Mouse (Mus musculus) frontal cortex, postnatal 14 days (tissue): ENCODE measurements at regions not wholly inside any gene's neighbourhood (a gene's known extent, or its start where the extent isn't known, plus 50 kb on each side); places are given as distances from the start of the nearest gene placed in this dataset.

Source experiments
- DNase-seq, 2 experiments: peaks; one replicate each; pipeline ENCODE4 v3.0.0; 2022; ENCODE audit warnings: low spot score in 2 of 2

DNA sequence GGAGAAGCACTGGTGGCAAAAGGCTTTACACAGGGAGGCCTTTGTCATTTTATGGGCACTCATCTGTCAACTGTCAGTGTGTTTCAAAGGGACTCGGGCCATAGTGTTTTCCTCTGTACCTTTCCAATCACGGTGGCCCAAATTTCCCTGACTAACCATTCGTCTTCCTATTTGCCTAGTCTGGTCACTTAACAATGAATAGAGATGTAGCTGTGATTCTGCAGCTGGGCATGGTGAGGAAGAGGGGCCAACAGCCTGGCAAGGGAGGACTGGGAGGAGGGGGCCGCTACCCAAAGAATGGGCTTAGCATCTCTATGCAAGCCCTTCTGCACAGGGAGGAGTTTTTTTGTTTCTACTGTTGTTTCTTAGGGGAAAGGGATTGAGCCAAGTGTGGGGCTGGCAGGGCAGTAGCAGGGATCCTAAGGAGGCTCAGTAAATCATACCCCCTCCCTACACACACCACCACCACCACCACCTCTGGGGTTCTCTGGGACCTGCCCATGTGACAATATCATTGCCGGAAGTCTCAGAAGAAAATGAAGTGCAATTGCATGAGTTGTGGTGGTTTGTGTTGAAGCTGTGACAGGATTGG is 367.2 kb downstream of the Nkx6-1 start:
- DNase-seq = no peak

- no peak for DNase-seq
These were observed 368.9 kb downstream of the Nkx6-1 start for GRCm38 (mm10) chr5:101295941-101296340.

GRCm38 (mm10) chr5:101294031-101294430 is 370.8 kb downstream of the Nkx6-1 start:
- no peak for DNase-seq

GRCm38 (mm10) chr5:101288358-101288757 is 376.4 kb downstream of the Nkx6-1 start:
- peak in 1 of 2 experiments; percentile 28 for DNase-seq

GRCm38 (mm10) chr5:101285941-101286340 is 378.9 kb downstream of the Nkx6-1 start:
- no peak for DNase-seq

DNA sequence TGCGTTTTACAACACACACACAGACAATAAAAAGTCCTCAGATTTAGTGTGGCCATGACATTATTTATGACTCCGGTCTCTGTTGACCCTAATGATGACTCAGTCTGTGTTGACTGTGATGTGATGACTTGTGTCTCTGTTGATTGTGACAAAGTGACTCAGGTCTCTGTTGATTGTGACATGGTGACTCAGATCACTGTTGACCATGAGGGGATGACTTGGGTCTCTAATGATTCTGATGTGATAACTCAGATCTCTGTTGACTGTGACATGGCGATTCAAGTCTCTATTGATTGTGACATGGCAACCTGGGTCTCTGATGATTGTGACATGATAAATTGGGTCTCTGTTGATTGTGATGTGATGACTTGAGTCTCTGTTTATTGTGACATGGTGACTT is 405.0 kb downstream of the Gpat3 start:
- no peak for DNase-seq

DNA sequence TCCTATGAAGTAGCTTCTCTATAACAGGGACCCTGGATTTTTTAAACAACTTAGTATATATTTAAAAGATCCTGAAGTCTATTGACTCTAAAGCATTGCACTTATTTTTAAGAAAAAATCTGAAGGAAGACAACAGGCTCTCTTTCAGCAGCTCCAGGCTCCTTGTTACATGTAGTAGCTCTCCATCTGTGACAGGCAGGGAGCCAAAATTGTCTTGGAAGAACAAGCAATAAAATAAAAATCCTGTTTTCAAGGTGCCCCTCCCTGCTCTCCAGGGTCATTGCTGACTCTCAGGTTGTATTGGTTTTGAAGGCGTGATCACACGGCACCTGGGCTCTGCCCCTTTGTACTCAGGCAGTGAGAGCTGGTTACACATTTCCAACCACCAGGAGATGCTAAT is 397.1 kb downstream of the Gpat3 start:
- DNase-seq = peak; percentile 10 to 21

DNA sequence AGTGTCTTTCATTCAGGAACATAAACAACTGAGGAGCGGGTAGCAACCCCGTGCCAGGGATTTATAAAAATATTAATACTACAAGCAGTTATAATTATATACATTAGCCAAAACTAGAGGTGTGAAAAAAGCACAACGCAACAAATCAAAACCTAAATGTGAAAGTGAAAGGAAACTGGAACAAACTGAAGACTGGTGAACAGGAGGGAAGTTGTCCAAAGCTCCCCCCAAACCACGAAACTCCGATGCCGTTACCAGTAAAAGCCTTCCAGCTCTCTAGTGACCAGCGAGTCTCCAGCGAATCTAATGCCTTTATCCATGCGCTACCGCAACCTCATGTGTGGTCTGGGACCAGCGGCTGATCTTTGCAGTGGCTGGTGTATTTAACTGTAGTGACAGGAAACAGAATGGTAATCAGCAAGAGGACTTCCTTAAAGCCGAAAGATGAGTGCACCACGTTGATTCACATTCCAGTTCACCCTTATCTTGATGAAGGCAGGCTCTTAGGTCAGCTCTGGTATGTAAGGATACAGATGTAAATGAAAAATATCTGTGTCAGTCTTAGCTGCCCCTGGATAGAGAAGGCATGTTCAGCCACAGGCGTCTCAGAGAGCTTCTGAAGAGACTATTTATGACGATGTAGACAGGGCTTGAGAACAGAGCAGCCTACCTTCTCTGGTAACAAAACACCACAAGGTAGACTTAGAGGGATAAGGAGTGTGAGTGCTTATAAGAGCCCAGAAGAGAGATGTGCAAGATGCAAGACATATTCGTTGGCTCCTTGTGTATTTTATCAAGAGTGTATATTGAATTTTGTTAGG is 394.0 kb downstream of the Gpat3 start:
- DNase-seq = no peak

DNA sequence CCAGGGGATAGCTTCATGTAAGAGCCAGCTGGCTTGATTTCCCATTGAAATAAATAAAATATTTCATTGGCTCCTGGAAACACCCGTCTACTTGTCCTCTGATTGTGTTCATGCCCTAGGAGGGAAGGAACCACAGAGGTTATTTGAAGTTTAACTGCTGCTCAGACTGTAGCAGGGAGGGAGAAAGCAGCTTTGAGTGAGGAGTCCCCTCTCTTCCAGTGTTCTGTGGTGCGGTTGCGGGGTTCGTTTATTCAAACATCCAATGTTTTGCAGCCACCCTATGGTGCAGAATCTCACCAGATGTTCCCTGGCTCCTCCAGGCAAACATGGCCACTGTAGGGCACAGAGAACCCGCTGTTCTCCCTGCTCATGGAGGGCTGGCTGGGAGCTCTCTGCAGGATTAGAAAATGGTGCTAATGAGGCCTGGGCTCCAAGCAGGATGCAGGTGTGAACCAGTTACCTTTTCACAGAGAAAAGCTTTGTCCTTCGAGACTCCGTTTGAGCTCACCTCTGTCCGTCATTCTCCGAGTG is 390.7 kb downstream of the Gpat3 start:
- no peak for DNase-seq

DNA sequence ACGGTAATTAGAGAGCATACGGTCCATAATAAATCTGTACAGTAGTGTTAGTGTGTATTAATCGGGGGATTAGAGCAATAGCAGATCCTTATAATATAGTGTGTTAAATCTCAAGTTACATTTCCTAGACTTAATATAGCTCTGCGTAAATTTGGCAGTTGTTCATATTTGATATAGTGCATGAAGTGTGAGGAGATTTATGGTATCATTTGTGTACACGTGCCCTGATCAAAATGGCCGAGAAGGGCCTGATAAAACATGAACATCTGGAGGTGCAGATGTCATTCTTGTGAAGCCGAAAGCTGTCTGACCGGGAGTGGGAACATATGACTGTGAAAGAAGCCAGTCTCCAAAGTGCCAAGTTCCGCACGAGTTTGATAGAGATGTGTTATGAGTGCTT is 376.9 kb downstream of the Gpat3 start:
- DNase-seq = no peak

DNA sequence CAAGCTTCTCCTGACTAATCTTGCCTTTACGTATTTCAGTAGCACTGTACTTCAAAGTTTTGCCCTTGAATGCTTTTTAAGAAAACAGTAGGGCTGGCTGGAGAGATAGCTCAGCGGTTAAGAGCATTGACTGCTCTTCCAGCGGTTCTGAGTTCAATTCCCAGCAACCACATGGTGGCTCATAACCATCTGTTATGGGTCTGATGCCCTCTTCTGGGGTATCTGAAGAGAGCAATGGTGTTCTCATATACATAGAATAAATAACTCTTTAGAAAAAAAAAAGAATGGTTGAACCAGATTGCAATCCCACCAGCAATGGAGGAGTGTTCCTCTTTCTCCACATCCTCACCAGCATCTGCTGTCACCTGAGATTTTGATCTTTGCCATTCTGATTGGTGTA is 372.6 kb downstream of the Gpat3 start:
- DNase-seq = no peak

- no peak for DNase-seq
These were observed 371.5 kb downstream of the Gpat3 start for GRCm38 (mm10) chr5:101216837-101217571.

GRCm38 (mm10) chr5:101211974-101212373 is 366.5 kb downstream of the Gpat3 start:
- DNase-seq = no peak

GRCm38 (mm10) chr5:101208150-101208549 is 362.6 kb downstream of the Gpat3 start:
- no peak for DNase-seq

DNA sequence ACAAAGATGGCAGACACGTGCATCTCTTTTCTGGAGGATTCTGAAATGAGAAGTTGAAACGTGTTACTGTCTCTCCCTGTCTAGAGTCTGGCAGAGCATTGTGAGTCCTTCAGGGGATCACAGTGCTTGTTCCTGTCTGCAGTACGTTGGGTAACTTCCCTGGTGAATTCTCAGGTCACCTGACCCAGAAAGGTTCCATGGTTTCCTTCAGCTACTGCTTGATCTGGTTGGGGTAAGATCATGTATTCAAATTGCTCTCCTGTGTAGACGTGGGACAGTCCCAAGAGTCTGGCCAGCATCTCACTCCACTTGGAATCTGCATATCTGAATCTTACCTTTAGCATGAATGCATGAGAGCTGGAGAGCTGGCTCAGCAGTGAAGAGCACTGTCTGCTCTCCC is 350.0 kb downstream of the Gpat3 start:
- no peak for DNase-seq

GRCm38 (mm10) chr5:101190976-101191375 is 345.5 kb downstream of the Gpat3 start:
- no peak for DNase-seq

- DNase-seq = no peak
These were observed 327.7 kb downstream of the Gpat3 start for GRCm38 (mm10) chr5:101173183-101173582.

DNA sequence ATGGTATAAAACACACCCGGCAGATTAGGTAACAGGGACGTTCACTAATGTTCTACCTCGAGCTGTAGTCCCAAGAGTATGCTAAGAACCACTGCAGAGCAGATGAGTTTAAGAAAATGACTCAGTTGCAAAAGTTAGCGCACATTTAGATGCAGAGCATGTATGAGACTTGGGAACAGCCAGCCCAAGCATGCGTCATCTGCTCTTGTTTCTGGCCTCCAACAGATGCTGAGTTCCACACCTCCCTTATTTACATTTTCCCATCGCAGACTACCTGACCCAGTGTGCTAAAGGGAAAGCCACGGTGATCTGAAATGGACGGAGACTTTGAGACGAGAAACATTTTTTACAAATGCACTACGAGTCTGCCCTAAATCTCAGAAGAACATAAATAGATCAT is 327.3 kb downstream of the Gpat3 start:
- no peak for DNase-seq

GRCm38 (mm10) chr5:101169074-101169473 is 323.6 kb downstream of the Gpat3 start:
- DNase-seq = no peak

DNA sequence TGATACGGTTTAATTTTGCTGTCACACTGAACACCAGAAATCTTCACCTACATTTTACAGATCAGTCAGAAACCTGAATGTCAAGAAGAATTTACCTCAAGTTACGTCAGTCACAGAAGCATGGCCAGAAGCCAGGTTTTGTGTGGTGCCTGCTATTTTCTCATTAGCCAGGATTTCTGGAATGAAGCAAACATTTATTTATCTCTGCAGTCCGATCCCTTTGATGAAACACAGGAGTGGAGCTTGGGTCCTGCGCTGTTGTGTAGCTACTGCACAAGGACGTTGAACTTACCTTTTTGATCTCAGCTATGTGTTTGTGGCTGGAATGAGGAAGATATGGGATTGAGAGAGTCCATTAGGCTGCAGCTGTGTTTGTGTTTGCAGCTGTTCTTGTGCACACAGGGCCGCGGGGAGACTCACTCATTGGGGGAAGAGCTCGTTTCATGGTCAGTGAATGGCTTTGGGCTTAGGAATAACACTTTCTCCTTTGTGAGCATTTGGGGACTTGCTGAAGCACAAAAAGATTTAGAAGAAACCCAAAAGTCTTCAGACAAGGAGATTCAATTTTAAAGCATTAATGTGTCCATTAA is 318.2 kb downstream of the Gpat3 start:
- DNase-seq = no peak

DNA sequence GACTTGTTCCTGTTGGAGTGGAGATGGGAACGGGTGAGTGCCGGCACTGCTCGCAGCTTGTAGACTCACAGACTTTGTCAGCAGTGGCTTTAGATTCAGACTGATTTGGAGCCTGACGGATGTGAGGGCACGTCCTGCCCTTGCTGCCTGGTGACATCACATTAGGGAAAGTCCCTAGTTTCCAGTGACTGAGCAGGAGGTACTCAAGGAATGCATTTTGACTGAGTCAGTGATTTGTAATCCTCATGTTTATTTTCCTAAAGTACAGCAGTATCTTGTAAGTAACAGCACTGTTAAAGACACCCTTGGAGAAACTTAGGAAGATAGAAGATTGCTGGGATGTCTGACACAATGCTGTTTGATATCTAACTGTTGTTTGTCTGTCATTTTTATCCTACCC is 317.6 kb downstream of the Gpat3 start:
- DNase-seq = no peak

- DNase-seq = no peak
These were observed 311.9 kb downstream of the Gpat3 start for GRCm38 (mm10) chr5:101157416-101157815.
